Mouse (Mus musculus): ENCODE data around the gene Fam208b.

- TF ChIP-seq POLR2A (IDR thresholded peaks at IDR 0.05; ENCODE audit: borderline replicate concordance, extremely low read depth, low read depth, low read length) (no peak), CTCF (IDR thresholded peaks at IDR 0.05; ENCODE audit: insufficient read depth, low read length) (no peak)
These were observed 47.8 kb downstream of the Fam208b start for GRCm38 (mm10) chr13:3563130-3563529.
